In genomic region chr16:63653393-63653918, GRCm38 (mm10) we compare ENCODE assay signal across 22 mouse cellular contexts.
DNase-seq lines count a peak whose midpoint lies in the region; ATAC-seq and TF ChIP-seq lines count a peak whose summit lies in the region.
"Had no signal": no experiment of that assay in that cellular context is flagged by ENCODE, and none has a peak within 500 bp of the region (broad histone marks: within the 10 kb centered on the region; RNA-seq: fewer than 3 reads in every experiment).

No protein-coding gene starts in this region.

- no peak overlapping the region for H3K4me3 ChIP-seq in forebrain, postnatal 0 days (ENCODE audit: low read depth, low read length)
- H3K4me3 ChIP-seq in forebrain, embryonic 10.5 days: no peak overlapping the region
- no peak overlapping the region for H3K4me3 ChIP-seq in midbrain, embryonic 11.5 days (ENCODE audit: low read depth, low read length)
- H3K4me3 ChIP-seq in midbrain, embryonic 10.5 days: no peak overlapping the region
- H3K4me3 ChIP-seq: embryonic facial prominence, embryonic 12.5 days; heart, embryonic 10.5 days; hindbrain, embryonic 12.5 days had no signal

- H3K4me1 ChIP-seq in forebrain, postnatal 0 days (ENCODE audit: insufficient read depth): peaks cover 12% of the 10 kb centered on the region; the same call in 1 of the 2 replicates
- H3K4me1 ChIP-seq in forebrain, embryonic 10.5 days: peaks cover 10% of the 10 kb centered on the region
- H3K4me1 ChIP-seq in midbrain, embryonic 11.5 days (ENCODE audit: control insufficient read depth, insufficient read depth, low read length): no peaks in the 10 kb centered on the region; the same call in 1 of the 2 replicates
- peaks cover 1% of the 10 kb centered on the region; the same call in 1 of the 2 replicates for H3K4me1 ChIP-seq in midbrain, embryonic 10.5 days
- H3K4me1 ChIP-seq: embryonic facial prominence, embryonic 12.5 days; heart, embryonic 10.5 days had no signal

- H3K9ac ChIP-seq in forebrain, postnatal 0 days: no peak overlapping the region
- no peak overlapping the region for H3K9ac ChIP-seq in midbrain, embryonic 11.5 days (ENCODE audit: low read length)
- H3K9ac ChIP-seq: embryonic facial prominence, embryonic 12.5 days; hindbrain, embryonic 12.5 days had no signal

- no peak for TF ChIP-seq CTCF in forebrain, postnatal 0 days (IDR thresholded peaks at IDR 0.05; ENCODE audit: low read depth)

- 55% methylated on average over 5 of the region's 5 CpGs for whole genome bisulfite sequencing in forebrain, postnatal 0 days
- 93% methylated on average over 5 of the region's 5 CpGs for WGBS in forebrain, embryonic 10.5 days
- 92% methylated on average over 5 of the region's 5 CpGs for WGBS in midbrain, embryonic 11.5 days
- 90% methylated on average over 5 of the region's 5 CpGs for WGBS in midbrain, embryonic 10.5 days

- peak; percentile 67 for ATAC-seq in forebrain, postnatal 0 days
- no peak for ATAC-seq in midbrain, embryonic 11.5 days (ENCODE audit: low FRiP score)
- ATAC-seq: hindbrain, embryonic 16.5 days; inflammation-experienced regulatory T-cells, adult 6 months; intestine, postnatal 0 days had no signal

- H3K9me3 ChIP-seq in forebrain, postnatal 0 days (ENCODE audit: low read length): no peaks in the 10 kb centered on the region
- no peaks in the 10 kb centered on the region for H3K9me3 ChIP-seq in forebrain, embryonic 10.5 days
- H3K9me3 ChIP-seq in midbrain, embryonic 11.5 days (ENCODE audit: control insufficient read depth, low read length): no peaks in the 10 kb centered on the region
- no peaks in the 10 kb centered on the region for H3K9me3 ChIP-seq in midbrain, embryonic 10.5 days (replicated peaks)
- H3K9me3 ChIP-seq: embryonic facial prominence, embryonic 12.5 days; heart, embryonic 10.5 days; hindbrain, embryonic 12.5 days had no signal

- H3K27me3 ChIP-seq in forebrain, postnatal 0 days (ENCODE audit: insufficient read depth, low read length): no peaks in the 10 kb centered on the region
- no peaks in the 10 kb centered on the region for H3K27me3 ChIP-seq in forebrain, embryonic 10.5 days (ENCODE audit: poor library complexity, severe bottlenecking)
- no peaks in the 10 kb centered on the region for H3K27me3 ChIP-seq in midbrain, embryonic 11.5 days (ENCODE audit: control insufficient read depth, insufficient read depth, low read length)
- H3K27me3 ChIP-seq in midbrain, embryonic 10.5 days (ENCODE audit: low read depth, poor library complexity, severe bottlenecking): no peaks in the 10 kb centered on the region
- H3K27me3 ChIP-seq: embryonic facial prominence, embryonic 12.5 days; hindbrain, embryonic 12.5 days had no signal

- no peak overlapping the region for H3K4me2 ChIP-seq in forebrain, postnatal 0 days (ENCODE audit: low read depth)
- H3K4me2 ChIP-seq in midbrain, embryonic 11.5 days: no peak overlapping the region
- H3K4me2 ChIP-seq: embryonic facial prominence, embryonic 12.5 days; hindbrain, embryonic 12.5 days had no signal

- H3K27ac ChIP-seq in forebrain, postnatal 0 days (ENCODE audit: low read depth, low read length): no peak overlapping the region
- H3K27ac ChIP-seq in forebrain, embryonic 10.5 days: no peak overlapping the region
- no peak overlapping the region for H3K27ac ChIP-seq in midbrain, embryonic 11.5 days (ENCODE audit: low read depth, low read length)
- no peak overlapping the region for H3K27ac ChIP-seq in midbrain, embryonic 10.5 days (replicated peaks)
- H3K27ac ChIP-seq: embryonic facial prominence, embryonic 12.5 days; heart, embryonic 10.5 days; hindbrain, embryonic 12.5 days had no signal

- H3K36me3 ChIP-seq in forebrain, postnatal 0 days (ENCODE audit: insufficient read depth): no peaks in the 10 kb centered on the region
- 0 out of 2 replicates have a peak, but pooled peaks cover 3% of the 10 kb centered on the region for H3K36me3 ChIP-seq in forebrain, embryonic 10.5 days (replicated peaks)
- no peaks in the 10 kb centered on the region for H3K36me3 ChIP-seq in midbrain, embryonic 11.5 days (ENCODE audit: control insufficient read depth, insufficient read depth, low read length)
- H3K36me3 ChIP-seq in midbrain, embryonic 10.5 days: no peaks in the 10 kb centered on the region
- H3K36me3 ChIP-seq: embryonic facial prominence, embryonic 12.5 days; heart, embryonic 10.5 days; hindbrain, embryonic 12.5 days had no signal

- DNase-seq in forebrain, postnatal 0 days: peak; percentile 45
- DNase-seq in forebrain, embryonic 10.5 days (ENCODE audit: extremely low spot score, low spot score): no peak
- DNase-seq in midbrain, embryonic 11.5 days (ENCODE audit: low spot score, missing footprints): peak; percentile 75
- DNase-seq in midbrain, embryonic 10.5 days (ENCODE audit: low spot score): no peak
- peak; percentile 20 for DNase-seq in brain, embryonic 18.5 days (ENCODE audit: low read depth, low spot score)
- DNase-seq in embryo, embryonic 10.5 days (ENCODE audit: low spot score): no peak
- no peak for DNase-seq in liver
- DNase-seq: adrenal gland, adult 8-10 months; adrenal gland, postnatal 36 days; cerebellum, adult 18-20 months; cerebellum, postnatal 10 days; gastrocnemius, postnatal 10 days; heart, adult 18-20 months; heart, postnatal 10 days; heart, postnatal 4 days; kidney, adult 9 months had no signal

Comparison
In these comparisons a context has a peak if more than half of its experiments do, and no peak if none do; other contexts are left out.
1. DNase-seq: peak in forebrain, postnatal 0 days (single experiment), midbrain, embryonic 11.5 days (single experiment) and brain, embryonic 18.5 days (single experiment); none in forebrain, embryonic 10.5 days (single experiment), midbrain, embryonic 10.5 days (single experiment), embryo, embryonic 10.5 days (single experiment) and liver (single experiment).